Mouse (Mus musculus) retina, postnatal 7 days (tissue): ENCODE data around the gene Rfx6.

Source experiments
- DNase-seq: peaks from one replicate; pipeline ENCODE4 v3.0.0-alpha.2; 2012; ENCODE audit warnings: low read depth, low spot score

The Rfx6 gene

DNA sequence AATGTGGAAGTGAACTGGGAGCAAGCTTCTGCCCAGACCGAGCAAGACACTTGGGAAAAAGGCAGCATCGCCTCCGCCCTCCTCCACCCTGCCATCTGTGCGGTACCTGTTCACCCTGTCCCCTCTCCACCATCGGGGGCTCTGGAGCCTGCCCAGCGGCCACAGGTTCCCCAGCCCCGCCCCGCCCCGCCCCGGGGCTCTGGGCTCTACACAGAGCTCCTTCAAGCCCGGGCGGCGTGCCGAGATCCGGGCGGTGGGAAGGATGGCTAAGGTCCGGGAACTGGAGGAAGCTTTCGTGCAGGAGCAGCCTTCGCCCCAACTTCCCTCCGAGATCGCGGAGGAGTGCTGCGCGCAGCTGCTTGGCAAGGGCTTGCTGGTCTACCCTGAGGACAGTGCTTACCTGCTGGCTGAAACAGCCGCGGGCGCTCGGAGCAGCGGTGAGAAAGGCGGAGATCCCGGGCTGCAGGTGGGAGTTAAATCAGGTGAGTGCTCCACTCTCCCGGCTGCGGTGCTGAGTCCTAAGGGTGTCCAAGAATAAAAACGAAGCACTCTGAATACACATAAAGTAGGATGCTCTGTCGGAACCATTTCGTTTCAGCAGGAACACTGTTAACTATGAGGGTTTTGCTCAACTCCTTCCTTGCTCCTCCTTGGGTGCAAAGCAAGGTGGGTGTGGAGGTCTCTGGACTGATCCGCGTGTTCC is at the start of gene Rfx6:
Gene Rfx6, plus strand, starts transcription at position 209 of the 703 bp plus-strand sequence.
- DNase-seq, result no peak

- no peak for DNase-seq
These were observed 46.0 kb upstream of the Rfx6 start, which contains the start of gene Gprc6a for GRCm38 (mm10) chr10:51631411-51632136. Gprc6a (minus strand) TSS chr10:51631461.

- DNase-seq, result no peak
These were observed 27.9 kb upstream of the Rfx6 start for GRCm38 (mm10) chr10:51649506-51650221.

GRCm38 (mm10) chr10:51657324-51657723 is 20.2 kb upstream of the Rfx6 start:
- DNase-seq, result no peak

GRCm38 (mm10) chr10:51669334-51669733 is 8.2 kb upstream of the Rfx6 start:
- no peak for DNase-seq

- DNase-seq, result no peak
These were observed 6.0 kb upstream of the Rfx6 start for GRCm38 (mm10) chr10:51671583-51671982.

DNA sequence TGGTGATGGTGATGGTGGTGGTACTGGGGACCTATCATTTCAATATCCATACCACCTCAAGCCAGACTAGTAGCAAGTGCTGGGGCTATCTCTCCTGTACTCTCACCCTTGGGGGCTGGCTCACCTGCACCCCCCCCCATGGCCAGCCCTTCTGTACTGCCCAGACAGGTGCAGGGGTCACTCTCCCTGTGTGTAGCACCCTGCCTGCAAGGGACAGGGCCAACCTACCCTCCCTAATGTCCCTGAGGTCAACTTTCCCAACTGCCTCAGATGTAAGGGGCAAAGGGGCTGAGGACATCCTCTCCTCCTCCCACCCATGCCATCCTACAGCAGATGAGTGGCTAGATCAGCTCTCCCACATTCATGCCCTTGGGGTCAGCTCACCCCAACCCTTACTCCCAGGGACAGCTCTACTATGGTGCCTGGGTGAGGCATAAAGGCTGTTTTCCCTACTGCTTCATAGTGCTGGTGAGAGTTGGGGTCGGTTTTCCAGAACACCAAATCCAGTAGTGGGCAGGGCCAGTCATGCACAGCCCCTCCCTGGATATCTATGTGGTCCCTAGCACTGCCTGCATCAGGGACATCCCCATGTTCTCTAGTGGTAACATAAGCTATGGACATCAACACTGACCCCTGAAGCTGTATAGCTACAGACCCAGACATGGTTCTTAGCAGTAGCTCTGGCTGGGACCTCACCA is 5.3 kb upstream of the Rfx6 start:
- DNase-seq, result no peak

- DNase-seq, result no peak
These were observed 689 bp downstream of the Rfx6 start for GRCm38 (mm10) chr10:51678251-51678639.

- no peak for DNase-seq
These were observed 43.3 kb downstream of the Rfx6 start for GRCm38 (mm10) chr10:51720904-51721303.

DNA sequence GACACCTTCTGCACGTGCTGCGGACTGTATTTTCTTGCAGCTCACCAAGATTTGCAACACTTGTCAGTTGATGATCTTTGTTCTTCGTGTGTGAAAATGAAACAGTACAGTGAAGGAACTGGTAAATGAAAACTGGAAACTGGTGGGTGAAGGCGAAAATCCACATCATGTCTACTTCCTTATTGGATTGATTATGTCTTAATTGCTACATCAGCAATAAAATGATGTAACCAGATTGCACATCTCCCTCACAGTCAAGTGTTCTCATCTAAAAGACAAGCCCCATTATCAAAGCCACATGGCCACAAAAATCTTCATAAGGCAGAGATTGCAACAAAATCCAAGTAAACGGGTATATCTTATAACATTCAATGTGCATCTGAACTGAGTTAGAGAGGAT is 83.9 kb downstream of the Rfx6 start:
- DNase-seq, result no peak

DNA sequence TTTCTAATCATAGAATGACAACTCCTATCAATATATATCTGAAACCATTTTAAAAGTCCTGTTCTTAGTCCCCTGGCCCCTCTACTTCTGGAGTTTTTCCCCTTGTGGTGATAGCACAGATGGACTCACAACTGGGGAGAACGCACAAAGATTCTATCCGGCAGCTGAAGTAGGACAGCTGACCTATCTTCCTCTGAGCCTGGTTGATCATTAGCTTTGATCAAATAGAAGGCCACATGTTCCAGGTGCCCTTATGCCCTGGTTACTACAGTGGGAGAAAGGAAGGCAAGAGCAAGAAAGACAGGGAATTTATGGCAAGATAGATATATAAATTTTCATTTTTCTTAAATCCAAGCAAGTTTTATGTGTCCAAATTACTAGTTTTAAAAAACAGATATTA is 85.7 kb downstream of the Rfx6 start:
- no peak for DNase-seq

GRCm38 (mm10) chr10:51768445-51768844 is 90.9 kb downstream of the Rfx6 start:
- no peak for DNase-seq

DNA sequence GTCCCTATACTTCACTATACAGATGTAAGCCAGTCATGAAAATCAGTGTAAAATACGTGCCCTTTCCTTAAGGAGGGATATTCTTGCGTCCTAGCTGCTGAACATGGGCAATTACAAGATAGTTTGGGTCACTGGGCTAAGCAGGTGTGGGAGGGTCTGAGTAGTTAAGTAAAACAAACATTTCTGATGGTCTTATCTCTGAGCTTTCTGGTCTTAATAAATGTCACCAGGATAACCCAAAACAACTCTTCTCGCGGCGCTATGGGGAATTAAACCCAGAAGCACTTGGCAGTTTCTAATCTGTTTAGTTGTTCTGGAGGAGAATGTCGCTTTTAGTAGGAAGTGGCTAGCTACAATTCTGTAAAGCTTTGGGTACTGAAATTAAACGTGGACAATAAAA is 91.7 kb downstream of the Rfx6 start:
- DNase-seq, result no peak

DNA sequence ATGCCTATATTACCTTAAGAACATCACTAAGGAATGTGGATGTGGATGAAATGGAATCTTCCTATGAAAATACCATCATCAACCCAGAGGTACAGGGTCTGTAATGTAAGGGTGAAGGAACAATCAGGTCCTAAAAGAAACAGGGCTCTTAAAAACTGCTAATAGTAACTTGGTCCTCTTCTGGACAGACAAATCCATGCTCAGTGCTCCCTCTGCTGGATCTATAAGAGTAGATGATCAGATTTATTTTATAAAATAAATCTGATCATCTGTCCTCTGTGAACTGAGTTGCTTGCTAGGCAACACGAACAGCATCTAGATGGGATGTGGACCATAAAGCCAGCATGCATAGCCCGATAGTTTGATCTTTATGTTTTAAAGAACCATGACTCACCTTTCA is 102.1 kb downstream of the Rfx6 start:
- DNase-seq, result no peak
